Mouse (Mus musculus): Measurements from ENCODE around the gene Atg10. TPM values are rescaled to one million over a fixed set of nuclear protein-coding genes. Genes with fewer than 3 reads are reported as not detected.

The Atg10 gene
- polyA plus RNA-seq, 1 experiment from 2014 or later: 13.6 TPM

DNA sequence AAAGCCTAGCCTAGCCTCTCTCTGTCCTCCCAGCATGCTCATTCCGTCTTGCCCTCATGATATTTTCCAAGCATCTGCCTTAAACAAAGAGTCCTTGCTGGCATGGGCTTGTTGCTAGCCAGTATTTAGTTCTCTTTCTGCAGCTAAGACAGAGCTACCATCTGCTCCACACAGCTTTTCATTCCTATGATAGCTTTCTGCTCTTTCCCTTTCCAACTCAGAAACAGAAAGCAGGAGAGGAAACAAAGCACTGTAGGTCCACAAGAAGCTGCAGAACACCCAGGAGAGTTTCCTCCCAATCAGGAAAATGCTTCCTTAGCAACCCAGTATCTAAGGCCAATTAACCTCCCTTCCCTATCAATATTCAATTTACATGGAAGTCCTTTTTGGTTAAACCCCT is 95.2 kb downstream of the Atg10 start:
- H3K4me1 ChIP-seq (ENCODE audit: control insufficient read depth, insufficient read depth, low read length): peaks cover 4% of the 10 kb centered on the region; the same call in 1 of the 2 replicates
- no peak overlapping the region for H3K27ac ChIP-seq (replicated peaks; ENCODE audit: low read depth, low read length)
- ATAC-seq (ENCODE audit: insufficient number of reproducible peaks, low FRiP score, low TSS enrichment, low read depth): no peak
- WGBS: 83% methylated on average over 1 of the region's 1 CpGs
- H3K9me3 ChIP-seq (ENCODE audit: control insufficient read depth, low read length): no peaks in the 10 kb centered on the region
- no peak overlapping the region for H3K4me3 ChIP-seq (ENCODE audit: low read depth, low read length)
- H3K4me2 ChIP-seq (ENCODE audit: low read depth, severe bottlenecking): no peak overlapping the region
- no peak overlapping the region for H3K9ac ChIP-seq (ENCODE audit: low read length)
- H3K36me3 ChIP-seq (ENCODE audit: control insufficient read depth, insufficient read depth, low read length): no peaks in the 10 kb centered on the region
- DNase-seq (ENCODE audit: low spot score): no peak
- H3K27me3 ChIP-seq (ENCODE audit: control insufficient read depth, insufficient read depth, low read length): no peaks in the 10 kb centered on the region

DNA sequence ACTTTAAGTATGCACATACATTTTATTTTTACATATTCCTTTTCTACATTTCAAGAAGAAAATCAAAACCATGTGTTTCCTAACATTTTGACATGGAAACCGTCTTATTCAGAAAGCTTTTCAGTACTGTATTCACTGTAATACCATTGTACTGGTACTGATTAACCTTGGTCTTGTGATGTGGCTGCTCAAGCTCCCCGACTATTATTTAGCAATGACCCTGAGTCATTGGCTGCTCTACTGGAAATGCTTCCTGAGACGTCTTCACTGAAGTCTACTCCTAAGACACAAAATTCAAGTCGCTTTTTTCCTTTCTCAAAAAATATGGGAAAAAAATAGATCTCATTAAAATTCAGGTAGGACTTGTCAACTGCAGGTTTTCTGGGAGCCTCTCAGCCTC is 105.6 kb downstream of the Atg10 start:
- no peaks in the 10 kb centered on the region for H3K36me3 ChIP-seq (ENCODE audit: control insufficient read depth, insufficient read depth, low read length)
- no peak for ATAC-seq (ENCODE audit: insufficient number of reproducible peaks, low FRiP score, low TSS enrichment, low read depth)

DNA sequence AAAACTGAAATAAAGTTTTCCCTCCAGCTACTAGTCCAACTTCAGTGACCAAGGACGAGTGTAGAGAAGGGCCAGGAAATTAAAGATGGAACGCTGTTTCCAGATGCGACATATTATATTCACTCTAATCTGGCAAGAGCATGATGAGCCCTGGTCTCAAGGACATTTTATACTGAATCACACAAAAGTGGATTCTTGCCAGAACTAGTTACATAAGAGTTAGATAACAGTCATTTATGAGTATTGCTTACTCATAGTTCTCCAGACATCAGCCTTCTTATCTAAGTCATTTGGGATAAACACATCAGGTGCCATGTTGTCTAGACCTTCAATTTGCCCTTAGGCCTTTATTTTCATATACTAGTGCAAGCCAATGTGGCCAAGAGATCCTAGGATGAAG is 108.9 kb downstream of the Atg10 start:
- H3K4me1 ChIP-seq (ENCODE audit: control insufficient read depth, insufficient read depth, low read length): no peaks in the 10 kb centered on the region
- H3K9ac ChIP-seq (ENCODE audit: low read length): no peak overlapping the region
- no peaks in the 10 kb centered on the region for H3K9me3 ChIP-seq (ENCODE audit: control insufficient read depth, low read length)
- H3K4me2 ChIP-seq (ENCODE audit: low read depth, severe bottlenecking): no peak overlapping the region
- DNase-seq (ENCODE audit: low spot score): no peak
- no peak for ATAC-seq (ENCODE audit: insufficient number of reproducible peaks, low FRiP score, low TSS enrichment, low read depth)
- H3K27me3 ChIP-seq (ENCODE audit: control insufficient read depth, insufficient read depth, low read length): no peaks in the 10 kb centered on the region
- H3K27ac ChIP-seq (replicated peaks; ENCODE audit: low read depth, low read length): no peak overlapping the region
- no peak overlapping the region for H3K4me3 ChIP-seq (ENCODE audit: low read depth, low read length)
- 89% methylated on average over 3 of the region's 3 CpGs for WGBS
- H3K36me3 ChIP-seq (ENCODE audit: control insufficient read depth, insufficient read depth, low read length): no peaks in the 10 kb centered on the region

More for the DNA sequence above, 105.6 kb downstream of the Atg10 start:
- no peaks in the 10 kb centered on the region for H3K27me3 ChIP-seq (ENCODE audit: control insufficient read depth, insufficient read depth, low read length)
- H3K27ac ChIP-seq (replicated peaks; ENCODE audit: low read depth, low read length): no peak overlapping the region
- H3K4me2 ChIP-seq (ENCODE audit: low read depth, severe bottlenecking): no peak overlapping the region
- no peaks in the 10 kb centered on the region for H3K9me3 ChIP-seq (ENCODE audit: control insufficient read depth, low read length)
- WGBS: 90% methylated on average over 4 of the region's 4 CpGs
- H3K9ac ChIP-seq (ENCODE audit: low read length): no peak overlapping the region
- H3K4me3 ChIP-seq (ENCODE audit: low read depth, low read length): no peak overlapping the region
- H3K4me1 ChIP-seq (ENCODE audit: control insufficient read depth, insufficient read depth, low read length): no peaks in the 10 kb centered on the region
- no peak for DNase-seq (ENCODE audit: low spot score)

DNA sequence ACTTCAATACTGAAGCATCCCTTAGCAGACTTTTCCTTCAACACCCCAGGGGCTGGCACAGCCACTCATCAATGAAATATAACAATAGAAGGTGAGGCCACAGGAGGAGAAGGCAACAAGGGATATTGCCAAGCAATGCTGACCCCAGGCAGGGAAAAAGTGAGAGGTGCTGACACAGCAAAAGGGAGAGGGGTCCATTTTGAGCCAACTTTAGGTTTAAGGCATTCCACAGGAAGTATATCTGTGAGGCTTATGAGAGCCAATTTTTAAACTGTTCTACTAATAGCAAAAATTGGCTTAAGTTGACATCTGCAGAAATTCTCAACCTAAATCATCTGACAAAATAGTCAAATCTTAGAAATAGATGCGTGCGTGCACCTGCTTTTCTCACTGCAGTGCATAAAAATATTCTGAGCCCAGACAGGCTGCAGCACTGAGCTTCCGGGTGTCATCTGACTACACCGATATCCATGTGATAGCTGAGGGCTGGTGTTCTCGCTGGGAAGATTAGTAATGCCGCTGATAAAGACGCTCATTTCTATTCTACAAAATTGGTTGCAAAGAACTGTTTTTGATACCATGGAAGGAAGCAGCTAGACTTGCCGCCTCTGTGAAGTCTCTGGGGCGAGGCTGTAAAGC is 116.3 kb downstream of the Atg10 start:
- 94% methylated on average over 9 of the region's 9 CpGs for WGBS
- ATAC-seq (ENCODE audit: insufficient number of reproducible peaks, low FRiP score, low TSS enrichment, low read depth): no peak
- no peak for DNase-seq (ENCODE audit: low spot score)

DNA sequence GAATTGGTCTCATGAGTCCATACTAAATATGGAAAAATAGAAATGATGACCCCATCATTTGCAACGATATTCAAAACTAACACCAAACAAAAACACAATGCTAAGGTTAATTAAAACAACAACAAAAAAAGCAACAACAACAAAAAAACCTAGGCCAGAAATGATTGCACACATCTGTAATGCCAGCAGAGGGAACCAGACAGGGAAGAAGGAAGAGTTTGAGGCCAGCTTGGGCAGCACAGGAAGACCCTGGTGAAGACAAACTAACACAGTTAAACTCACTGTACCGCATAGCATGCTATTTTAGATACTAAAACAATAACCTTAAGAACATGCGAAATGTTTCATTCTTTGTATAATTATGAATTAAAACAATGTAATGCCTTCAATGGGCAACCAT is 121.5 kb downstream of the Atg10 start:
- no peak overlapping the region for H3K27ac ChIP-seq (replicated peaks; ENCODE audit: low read depth, low read length)
- H3K4me1 ChIP-seq (ENCODE audit: control insufficient read depth, insufficient read depth, low read length): no peaks in the 10 kb centered on the region
- H3K4me2 ChIP-seq (ENCODE audit: low read depth, severe bottlenecking): no peak overlapping the region
- H3K36me3 ChIP-seq (ENCODE audit: control insufficient read depth, insufficient read depth, low read length): no peaks in the 10 kb centered on the region
- no peaks in the 10 kb centered on the region for H3K27me3 ChIP-seq (ENCODE audit: control insufficient read depth, insufficient read depth, low read length)
- H3K9me3 ChIP-seq (ENCODE audit: control insufficient read depth, low read length): no peaks in the 10 kb centered on the region
- WGBS: 82% methylated on average over 3 of the region's 3 CpGs
- no peak overlapping the region for H3K4me3 ChIP-seq (ENCODE audit: low read depth, low read length)
- DNase-seq (ENCODE audit: low spot score): no peak
- ATAC-seq (ENCODE audit: insufficient number of reproducible peaks, low FRiP score, low TSS enrichment, low read depth): no peak
- no peak overlapping the region for H3K9ac ChIP-seq (ENCODE audit: low read length)

More for the DNA sequence above, 116.3 kb downstream of the Atg10 start:
- Histone ChIP-seq H3K9me3 (ENCODE audit: control insufficient read depth, low read length) (no peaks in the 10 kb centered on the region), H3K4me2 (ENCODE audit: low read depth, severe bottlenecking) (no peak overlapping the region), H3K4me3 (ENCODE audit: low read depth, low read length) (no peak overlapping the region), H3K36me3 (ENCODE audit: control insufficient read depth, insufficient read depth, low read length) (no peaks in the 10 kb centered on the region), H3K27ac (replicated peaks; ENCODE audit: low read depth, low read length) (no peak overlapping the region), H3K27me3 (ENCODE audit: control insufficient read depth, insufficient read depth, low read length) (no peaks in the 10 kb centered on the region), H3K9ac (ENCODE audit: low read length) (no peak overlapping the region), H3K4me1 (ENCODE audit: control insufficient read depth, insufficient read depth, low read length) (no peaks in the 10 kb centered on the region)

DNA sequence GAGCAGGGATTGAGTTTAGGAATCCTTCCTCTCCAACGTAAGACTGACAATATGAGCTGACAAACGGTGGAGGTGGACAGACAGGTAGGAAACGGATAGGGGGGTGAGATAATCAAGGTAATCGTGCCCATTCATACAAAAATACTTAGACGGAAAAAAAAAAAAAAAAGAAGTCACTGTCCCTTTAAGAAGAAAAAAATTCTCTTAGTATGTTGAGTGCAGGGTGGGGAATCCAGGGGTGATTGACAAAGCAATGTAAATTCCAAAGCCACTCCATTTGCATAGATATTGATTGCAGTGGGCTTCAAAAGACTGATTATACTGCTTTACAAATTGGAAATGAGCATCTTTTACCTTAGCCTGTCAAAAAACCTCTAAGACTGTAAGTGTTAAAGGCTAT is 123.4 kb downstream of the Atg10 start:
- H3K4me1 ChIP-seq (ENCODE audit: control insufficient read depth, insufficient read depth, low read length): no peaks in the 10 kb centered on the region
- no peak overlapping the region for H3K9ac ChIP-seq (ENCODE audit: low read length)
- ATAC-seq (ENCODE audit: insufficient number of reproducible peaks, low FRiP score, low TSS enrichment, low read depth): no peak
- no peak overlapping the region for H3K4me3 ChIP-seq (ENCODE audit: low read depth, low read length)
- H3K27ac ChIP-seq (replicated peaks; ENCODE audit: low read depth, low read length): no peak overlapping the region
- 74% methylated on average over 5 of the region's 5 CpGs for WGBS
- H3K4me2 ChIP-seq (ENCODE audit: low read depth, severe bottlenecking): no peak overlapping the region
- no peaks in the 10 kb centered on the region for H3K36me3 ChIP-seq (ENCODE audit: control insufficient read depth, insufficient read depth, low read length)
- no peak for DNase-seq (ENCODE audit: low spot score)
- H3K9me3 ChIP-seq (ENCODE audit: control insufficient read depth, low read length): no peaks in the 10 kb centered on the region
- H3K27me3 ChIP-seq (ENCODE audit: control insufficient read depth, insufficient read depth, low read length): no peaks in the 10 kb centered on the region

DNA sequence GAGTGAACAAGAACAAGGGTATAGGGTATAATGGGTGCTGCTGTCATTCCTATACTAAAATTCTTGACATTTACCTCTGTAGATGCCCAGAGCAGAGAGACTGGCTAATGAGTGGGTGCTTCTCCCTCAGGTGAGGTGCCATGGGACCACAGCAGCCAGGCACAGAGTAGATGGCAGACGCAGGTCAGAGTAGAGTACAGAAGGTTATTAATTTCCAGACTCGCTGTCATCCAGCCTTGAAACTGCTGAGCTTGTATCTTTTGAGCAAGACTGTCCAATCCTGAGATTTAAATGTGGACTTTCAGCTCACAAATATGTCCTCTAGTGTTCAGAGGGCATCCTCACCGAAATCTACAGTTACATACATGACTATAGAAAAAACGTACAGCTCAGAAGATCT is 128.9 kb downstream of the Atg10 start:
- Histone ChIP-seq H3K9ac (ENCODE audit: low read length) (no peak overlapping the region), H3K36me3 (ENCODE audit: control insufficient read depth, insufficient read depth, low read length) (no peaks in the 10 kb centered on the region), H3K27ac (replicated peaks; ENCODE audit: low read depth, low read length) (no peak overlapping the region), H3K4me3 (ENCODE audit: low read depth, low read length) (no peak overlapping the region), H3K4me1 (ENCODE audit: control insufficient read depth, insufficient read depth, low read length) (peaks cover 7% of the 10 kb centered on the region), H3K27me3 (ENCODE audit: control insufficient read depth, insufficient read depth, low read length) (no peaks in the 10 kb centered on the region), H3K9me3 (ENCODE audit: control insufficient read depth, low read length) (no peaks in the 10 kb centered on the region), H3K4me2 (ENCODE audit: low read depth, severe bottlenecking) (no peak overlapping the region)
- DNase-seq (ENCODE audit: low spot score) (no peak), ATAC-seq (ENCODE audit: insufficient number of reproducible peaks, low FRiP score, low TSS enrichment, low read depth) (no peak)
- 93% methylated on average over 4 of the region's 4 CpGs for WGBS

DNA sequence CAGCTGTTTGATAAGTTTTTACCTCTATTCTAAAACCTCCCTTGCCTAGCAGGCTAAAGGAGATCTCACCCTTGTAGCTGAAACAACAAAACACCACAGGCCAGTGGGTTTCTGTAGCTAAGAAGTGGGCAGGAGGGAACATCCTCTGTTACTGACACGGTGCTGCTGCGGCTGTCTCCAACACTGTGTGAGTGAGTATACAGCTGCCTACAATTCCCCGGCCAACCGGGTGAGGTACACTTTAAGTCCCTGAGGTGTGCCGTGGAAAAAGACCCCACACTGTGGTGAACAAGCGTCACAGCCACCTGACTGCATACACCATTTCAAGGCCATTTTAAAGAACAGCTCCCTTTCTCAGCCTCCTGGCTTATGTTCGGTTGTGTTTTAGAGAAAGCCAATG is 129.6 kb downstream of the Atg10 start:
- Histone ChIP-seq H3K36me3 (ENCODE audit: control insufficient read depth, insufficient read depth, low read length) (no peaks in the 10 kb centered on the region), H3K9ac (ENCODE audit: low read length) (no peak overlapping the region), H3K4me1 (ENCODE audit: control insufficient read depth, insufficient read depth, low read length) (peaks cover 7% of the 10 kb centered on the region), H3K4me3 (ENCODE audit: low read depth, low read length) (no peak overlapping the region), H3K9me3 (ENCODE audit: control insufficient read depth, low read length) (no peaks in the 10 kb centered on the region), H3K27ac (replicated peaks; ENCODE audit: low read depth, low read length) (0 out of 2 replicates have a peak overlapping the region, but pooled peaks have one; percentile 33), H3K27me3 (ENCODE audit: control insufficient read depth, insufficient read depth, low read length) (no peaks in the 10 kb centered on the region), H3K4me2 (ENCODE audit: low read depth, severe bottlenecking) (no peak overlapping the region)
- 39% methylated on average over 7 of the region's 7 CpGs for WGBS
- DNase-seq (ENCODE audit: low spot score) (peak; percentile 29), ATAC-seq (ENCODE audit: insufficient number of reproducible peaks, low FRiP score, low TSS enrichment, low read depth) (peak; percentile 69; the same call in 1 of the 2 replicates)

DNA sequence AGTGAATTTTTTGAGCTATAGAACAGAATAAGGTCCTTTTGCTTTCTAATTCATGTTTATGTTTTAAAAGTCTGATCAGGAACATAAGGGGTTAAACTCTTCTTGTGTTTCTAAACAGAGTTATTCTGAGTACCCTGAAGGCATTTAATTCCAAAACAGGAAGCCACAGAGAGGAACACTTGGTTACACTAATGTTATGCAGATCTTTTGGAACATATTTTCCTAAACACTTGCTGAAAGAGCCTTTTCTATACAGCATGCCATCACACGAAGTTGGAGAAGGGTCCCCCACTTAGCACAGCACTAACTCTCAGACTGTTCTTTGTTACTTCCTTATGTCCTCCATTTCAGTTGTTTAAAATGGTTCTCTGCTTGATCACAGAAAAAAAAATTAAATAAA is 130.2 kb downstream of the Atg10 start:
- DNase-seq (ENCODE audit: low spot score) (no peak), ATAC-seq (ENCODE audit: insufficient number of reproducible peaks, low FRiP score, low TSS enrichment, low read depth) (peak; percentile 61; the same call in 1 of the 2 replicates)
- Histone ChIP-seq H3K4me1 (ENCODE audit: control insufficient read depth, insufficient read depth, low read length) (peaks cover 7% of the 10 kb centered on the region), H3K27me3 (ENCODE audit: control insufficient read depth, insufficient read depth, low read length) (no peaks in the 10 kb centered on the region), H3K9me3 (ENCODE audit: control insufficient read depth, low read length) (no peaks in the 10 kb centered on the region), H3K36me3 (ENCODE audit: control insufficient read depth, insufficient read depth, low read length) (no peaks in the 10 kb centered on the region), H3K27ac (replicated peaks; ENCODE audit: low read depth, low read length) (0 out of 2 replicates have a peak overlapping the region, but pooled peaks have one; percentile 33), H3K4me2 (ENCODE audit: low read depth, severe bottlenecking) (no peak overlapping the region), H3K4me3 (ENCODE audit: low read depth, low read length) (no peak overlapping the region), H3K9ac (ENCODE audit: low read length) (no peak overlapping the region)
- 16% methylated on average over 1 of the region's 1 CpGs for WGBS

All from limb, embryonic 11.5 days (tissue).